Mouse (Mus musculus) limb, embryonic 11.5 days (tissue): Measurements from ENCODE around the gene N4bp3. TPM values are rescaled to one million over a fixed set of nuclear protein-coding genes. Genes with fewer than 3 reads are reported as not detected.

Experiments used
- ATAC-seq: fragments of 200-750 bp; cut with Nextera tagmentation; 2 replicates; pipeline ENCODE4 v1.8.0; 2017; ENCODE audit warnings: low read depth; ENCODE audit not compliant: insufficient number of reproducible peaks, low FRiP score, low TSS enrichment
- DNase-seq: peaks from one replicate; pipeline ENCODE4 v3.0.0-alpha.2; 2015; ENCODE audit warnings: low spot score
- H3K27ac ChIP-seq: fragments of 300-500 bp; sonication (generic); replicated peaks from 2 replicates; pipeline ENCODE4 v1.5.1; 2014; ENCODE audit warnings: low read depth, mild to moderate bottlenecking, low read length
- H3K27me3 ChIP-seq: fragments of 300-500 bp; sonication (generic); 2 replicates; pipeline ENCODE4 v1.6.1; 2014; ENCODE audit warnings: mild to moderate bottlenecking, low read length, mixed read lengths; ENCODE audit not compliant: control insufficient read depth, insufficient read depth
- H3K36me3 ChIP-seq: fragments of 300-500 bp; sonication (generic); 2 replicates; pipeline ENCODE4 v1.6.1; 2014; ENCODE audit warnings: mild to moderate bottlenecking, low read length, moderate library complexity, mixed read lengths; ENCODE audit not compliant: control insufficient read depth, insufficient read depth
- H3K4me1 ChIP-seq: fragments of 300-500 bp; sonication (generic); 2 replicates; pipeline ENCODE4 v1.6.1; 2014; ENCODE audit warnings: low read length, mixed read lengths; ENCODE audit not compliant: control insufficient read depth, insufficient read depth
- H3K4me2 ChIP-seq: fragments of 300-500 bp; sonication (generic); 2 replicates; pipeline ENCODE4 v1.6.1; 2014; ENCODE audit warnings: low read depth, mild to moderate bottlenecking, moderate library complexity; ENCODE audit not compliant: severe bottlenecking
- H3K4me3 ChIP-seq: fragments of 300-500 bp; sonication (generic); 2 replicates; pipeline ENCODE4 v1.5.1; 2014; ENCODE audit warnings: low read depth, low read length
- H3K9ac ChIP-seq: fragments of 300-500 bp; sonication (generic); 2 replicates; pipeline ENCODE4 v1.6.1; 2014; ENCODE audit warnings: mild to moderate bottlenecking, low read length
- H3K9me3 ChIP-seq: fragments of 300-500 bp; sonication (generic); 2 replicates; pipeline ENCODE4 v1.6.1; 2016; ENCODE audit warnings: low read length; ENCODE audit not compliant: control insufficient read depth
- WGBS: fragments of 180-500 bp; shearing (Covaris S2); extraction: QIAGEN DNeasy Blood & Tissue Kit; methylation state at CpG from one replicate; pipeline ENCODE4 v1.1.7; 2014; 5-methylcytosine and 5-hydroxymethylcytosine counted together
- polyA plus RNA-seq: library from polyadenylated mRNA; unstranded; fragments of >200 nt; fragmentation: Nextera tagmentation; extraction: Ambion mirVana; gene quantifications from 2 replicates; pipeline ENCODE4 v1.2.1, GENCODE M21; 2014

N4bp3 gene
- polyA plus RNA-seq, 1 experiment from 2014 or later, result 14.3 TPM

GRCm38 (mm10) chr11:51609266-51609909 is 41.3 kb downstream of the N4bp3 start:
- no peak overlapping the region for H3K9ac ChIP-seq
- H3K36me3 ChIP-seq, result peaks cover 8% of the 10 kb centered on the region
- DNase-seq (no peak), ATAC-seq (no peak)
- H3K4me3 ChIP-seq, result no peak overlapping the region
- WGBS, result 79% methylated on average over 3 of the region's 3 CpGs
- H3K9me3 ChIP-seq, result no peaks in the 10 kb centered on the region
- H3K4me1 ChIP-seq, result peaks cover 9% of the 10 kb centered on the region; the same call in 1 of the 2 replicates
- no peaks in the 10 kb centered on the region for H3K27me3 ChIP-seq
- no peak overlapping the region for H3K27ac ChIP-seq
- H3K4me2 ChIP-seq, result no peak overlapping the region

- H3K36me3 ChIP-seq, result peaks cover 24% of the 10 kb centered on the region
- no peaks in the 10 kb centered on the region for H3K9me3 ChIP-seq
- DNase-seq (no peak), ATAC-seq (peak; percentile 20; the same call in 1 of the 2 replicates)
- H3K9ac ChIP-seq, result peak overlapping the region; percentile 100
- H3K27ac ChIP-seq, result peak overlapping the region; percentile 92
- H3K4me3 ChIP-seq, result peak overlapping the region; percentile 99
- peak overlapping the region; percentile 84 for H3K4me2 ChIP-seq
- H3K27me3 ChIP-seq, result no peaks in the 10 kb centered on the region
- peaks cover 17% of the 10 kb centered on the region for H3K4me1 ChIP-seq
- whole genome bisulfite sequencing, result 12% methylated on average over 15 of the region's 15 CpGs
These were observed 43.4 kb downstream of the N4bp3 start for GRCm38 (mm10) chr11:51607096-51607738.

- peak within 1 kb of the TSS; percentile 89 for H3K4me2 ChIP-seq
- H3K27me3 ChIP-seq, result no peaks in the 10 kb centered on the region
- H3K9ac ChIP-seq, result peak within 1 kb of the TSS; percentile 100
- H3K9me3 ChIP-seq, result no peaks in the 10 kb centered on the region
- peak within 1 kb of the TSS; percentile 92 for H3K27ac ChIP-seq
- WGBS, result under 1% methylated on average over 91 of the region's 91 CpGs
- DNase-seq (peak; percentile 99), ATAC-seq (peak; percentile 91)
- H3K4me1 ChIP-seq, result peaks cover 19% of the 10 kb centered on the region
- H3K36me3 ChIP-seq, result peaks cover 30% of the 10 kb centered on the region
- H3K4me3 ChIP-seq, result peak within 1 kb of the TSS; percentile 99
These were observed 44.1 kb downstream of the N4bp3 start, which contains the start of gene Hnrnpab for GRCm38 (mm10) chr11:51606447-51607095. TSS of gene Hnrnpab (minus strand) at chr11:51606847.

GRCm38 (mm10) chr11:51605602-51606446 is 44.8 kb downstream of the N4bp3 start:
- Histone ChIP-seq H3K36me3 (peaks cover 37% of the 10 kb centered on the region), H3K27me3 (no peaks in the 10 kb centered on the region), H3K4me3 (peak overlapping the region; percentile 99), H3K4me1 (peaks cover 21% of the 10 kb centered on the region), H3K27ac (peak overlapping the region; percentile 92), H3K4me2 (peak overlapping the region; percentile 89), H3K9me3 (no peaks in the 10 kb centered on the region), H3K9ac (peak overlapping the region; percentile 100)
- DNase-seq (peak; percentile 87), ATAC-seq (peak; percentile 53)
- WGBS, result under 1% methylated on average over 75 of the region's 81 CpGs

- DNase-seq (no peak), ATAC-seq (no peak)
- Histone ChIP-seq H3K27ac (no peak overlapping the region), H3K27me3 (no peaks in the 10 kb centered on the region), H3K9me3 (no peaks in the 10 kb centered on the region), H3K9ac (no peak overlapping the region; the same call in 1 of the 2 replicates), H3K4me1 (peaks cover 20% of the 10 kb centered on the region), H3K36me3 (peaks cover 58% of the 10 kb centered on the region), H3K4me2 (no peak overlapping the region), H3K4me3 (no peak overlapping the region)
- 89% methylated on average over 3 of the region's 3 CpGs for WGBS
These were observed 48.4 kb downstream of the N4bp3 start for GRCm38 (mm10) chr11:51602253-51602652.

- H3K27me3 ChIP-seq, result no peaks in the 10 kb centered on the region
- ATAC-seq (no peak), DNase-seq (no peak)
- H3K27ac ChIP-seq, result no peak overlapping the region
- H3K4me3 ChIP-seq, result no peak overlapping the region
- no peak overlapping the region for H3K9ac ChIP-seq
- peaks cover 47% of the 10 kb centered on the region for H3K36me3 ChIP-seq
- no peaks in the 10 kb centered on the region for H3K9me3 ChIP-seq
- H3K4me1 ChIP-seq, result peaks cover 7% of the 10 kb centered on the region; the same call in 1 of the 2 replicates
- H3K4me2 ChIP-seq, result no peak overlapping the region
- WGBS, result 58% methylated on average over 2 of the region's 2 CpGs
These were observed 53.1 kb downstream of the N4bp3 start for GRCm38 (mm10) chr11:51597553-51597952.

- Histone ChIP-seq H3K27me3 (no peaks in the 10 kb centered on the region), H3K4me2 (no peak overlapping the region), H3K9ac (no peak overlapping the region), H3K4me1 (no peaks in the 10 kb centered on the region), H3K9me3 (no peaks in the 10 kb centered on the region), H3K27ac (no peak overlapping the region), H3K4me3 (no peak overlapping the region), H3K36me3 (peaks cover 46% of the 10 kb centered on the region)
- DNase-seq (no peak), ATAC-seq (no peak)
- 89% methylated on average over 1 of the region's 1 CpGs for WGBS
These were observed 55.1 kb downstream of the N4bp3 start for GRCm38 (mm10) chr11:51595459-51596083.
